Comparison of ENCODE assay signal across 1 mouse cellular context in genomic region chr13:24800674-24801307, GRCm38 (mm10).
TF ChIP-seq lines count a peak whose summit lies in the region.

No protein-coding gene starts in this region.

TF ChIP-seq in myocyte, 11 proteins besides CTCF, POLR2A, EP300 and RAD21:
- TF ChIP-seq CEBPB (IDR thresholded peaks at IDR 0.05; ENCODE audit: insufficient read depth, poor library complexity, severe bottlenecking) (no peak), E2F4 (IDR thresholded peaks at IDR 0.05; ENCODE audit: insufficient read depth) (no peak), MYOD1 (IDR thresholded peaks at IDR 0.05; ENCODE audit: control insufficient read depth in 1 of 3, insufficient read length in 2 of 3, low read depth in 2 of 3) (no peak), SRF (IDR thresholded peaks at IDR 0.05; ENCODE audit: control insufficient read depth, insufficient read length, low read depth) (peak; percentile 46), MYOG (IDR thresholded peaks at IDR 0.05; ENCODE audit: control insufficient read depth in 1 of 3, insufficient read depth in 1 of 3, insufficient read length in 2 of 3, low read depth in 2 of 3) (no peak), MAX (IDR thresholded peaks at IDR 0.05; ENCODE audit: low read depth) (no peak), POLR2AphosphoS2 (IDR thresholded peaks at IDR 0.05; ENCODE audit: insufficient read length, low read depth) (peak; percentile 98), TCF3 (IDR thresholded peaks at IDR 0.05; ENCODE audit: insufficient read length, low read depth) (no peak), USF1 (IDR thresholded peaks at IDR 0.05; ENCODE audit: low read depth) (no peak), TCF12 (IDR thresholded peaks at IDR 0.05; ENCODE audit: insufficient read depth, poor library complexity, severe bottlenecking) (no peak), REST (IDR thresholded peaks at IDR 0.05; ENCODE audit: insufficient read depth, insufficient read length) (no peak)
